Mouse (Mus musculus) urinary bladder, postnatal 25 days (tissue): ENCODE measurements at regions not wholly inside any gene's neighbourhood (a gene's known extent, or its start where the extent isn't known, plus 50 kb on each side); places are given as distances from the start of the nearest gene placed in this dataset.
"Not testable (repeated sequence)": the region's sequence is repeated elsewhere in the genome, so short reads cannot be mapped to it uniquely, and the experiment has no call there.

ENCODE experiments used
- DNase-seq: peaks from one replicate; pipeline ENCODE4 v3.0.0; 2022; ENCODE audit warnings: low spot score

GRCm38 (mm10) chr2:179131004-179131403 is 311.2 kb upstream of the Cdh4 start:
- DNase-seq, result no peak

- no peak for DNase-seq
Observed at GRCm38 (mm10) chr2:179142313-179142712, 299.9 kb upstream of the Cdh4 start.

- DNase-seq, result no peak
Observed at GRCm38 (mm10) chr2:179145726-179146125, 296.5 kb upstream of the Cdh4 start.

- no peak for DNase-seq
Observed at GRCm38 (mm10) chr2:179146274-179146673, 296.0 kb upstream of the Cdh4 start.

GRCm38 (mm10) chr2:179148194-179148593 is 294.0 kb upstream of the Cdh4 start:
- DNase-seq, result no peak

- no peak for DNase-seq
Observed at GRCm38 (mm10) chr2:179148667-179149066, 293.6 kb upstream of the Cdh4 start.

- DNase-seq, result no peak
Observed at GRCm38 (mm10) chr2:179158881-179159280, 283.4 kb upstream of the Cdh4 start.

GRCm38 (mm10) chr2:179163116-179163515 is 279.1 kb upstream of the Cdh4 start:
- no peak for DNase-seq

- DNase-seq, result no peak
Observed at GRCm38 (mm10) chr2:179170157-179170556, 272.1 kb upstream of the Cdh4 start.

GRCm38 (mm10) chr2:179170608-179171007 is 271.6 kb upstream of the Cdh4 start:
- no peak for DNase-seq

GRCm38 (mm10) chr2:179176835-179177530 is 265.2 kb upstream of the Cdh4 start:
- DNase-seq, result not testable (repeated sequence)

- no peak for DNase-seq
Observed at GRCm38 (mm10) chr2:179181366-179181765, 260.9 kb upstream of the Cdh4 start.

GRCm38 (mm10) chr2:179182123-179182522 is 260.1 kb upstream of the Cdh4 start:
- DNase-seq, result no peak

- no peak for DNase-seq
Observed at GRCm38 (mm10) chr2:179192906-179193496, 249.2 kb upstream of the Cdh4 start.

- DNase-seq, result peak; percentile 62
Observed at GRCm38 (mm10) chr2:179193507-179194160, 248.6 kb upstream of the Cdh4 start.

GRCm38 (mm10) chr2:179197471-179197870 is 244.8 kb upstream of the Cdh4 start:
- DNase-seq, result no peak

- DNase-seq, result no peak
Observed at GRCm38 (mm10) chr2:179200495-179200894, 241.7 kb upstream of the Cdh4 start.

- DNase-seq, result no peak
Observed at GRCm38 (mm10) chr2:179210164-179210805, 231.9 kb upstream of the Cdh4 start.

- DNase-seq, result no peak
Observed at GRCm38 (mm10) chr2:179216773-179217172, 225.5 kb upstream of the Cdh4 start.

- DNase-seq, result no peak
Observed at GRCm38 (mm10) chr2:179228096-179228495, 214.1 kb upstream of the Cdh4 start.

GRCm38 (mm10) chr2:179231708-179232354 is 210.4 kb upstream of the Cdh4 start:
- DNase-seq, result no peak

GRCm38 (mm10) chr2:179238166-179238565 is 204.1 kb upstream of the Cdh4 start:
- DNase-seq, result no peak
